Mouse (Mus musculus): ENCODE measurements around the gene Prcp.
"Not testable (repeated sequence)": the region's sequence is repeated elsewhere in the genome, so short reads cannot be mapped to it uniquely, and the experiment has no call there.

Gene Prcp

DNA sequence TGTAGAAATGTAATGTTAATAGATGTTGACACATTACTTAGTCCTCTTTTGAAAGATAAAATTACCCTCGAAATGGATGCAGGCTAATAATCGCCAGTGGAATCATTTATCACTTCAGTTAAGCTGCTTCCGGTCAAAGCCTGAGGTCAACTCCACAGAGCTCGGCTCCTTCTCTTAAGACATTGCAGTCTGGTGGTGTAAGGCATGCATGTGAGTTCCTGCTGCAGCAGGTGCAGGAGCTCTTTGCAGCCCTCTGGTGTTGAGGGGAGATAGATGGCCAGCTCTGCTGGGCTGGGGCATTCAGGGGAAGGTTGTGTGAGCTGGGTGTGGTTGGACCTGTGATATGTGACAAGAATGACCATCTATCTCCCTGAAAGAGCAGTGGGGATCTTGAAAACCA is 104.0 kb downstream of the Prcp start:
- DNase-seq (ENCODE audit: low read depth, low spot score) = no peak

DNA sequence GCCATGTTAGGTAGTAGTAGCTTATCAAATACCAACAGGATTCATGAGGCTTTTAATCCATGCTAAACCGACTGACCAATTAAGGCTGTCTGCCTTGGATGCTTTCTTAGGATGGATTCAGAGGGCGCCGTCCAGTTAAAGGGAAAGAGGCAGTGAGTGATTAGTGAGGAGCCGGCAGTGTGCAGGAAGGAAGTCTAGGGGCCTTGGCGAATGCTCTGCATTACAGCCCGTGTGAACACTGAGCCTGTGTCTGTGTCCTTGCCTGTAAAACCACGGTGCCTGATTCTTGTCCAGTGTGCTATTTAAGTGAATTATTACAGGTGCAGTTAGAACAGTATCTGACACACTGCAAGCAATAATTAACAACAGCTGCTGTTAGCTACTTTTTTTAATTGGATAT is 104.5 kb downstream of the Prcp start:
- DNase-seq (ENCODE audit: low read depth, low spot score) = not testable (repeated sequence)

DNA sequence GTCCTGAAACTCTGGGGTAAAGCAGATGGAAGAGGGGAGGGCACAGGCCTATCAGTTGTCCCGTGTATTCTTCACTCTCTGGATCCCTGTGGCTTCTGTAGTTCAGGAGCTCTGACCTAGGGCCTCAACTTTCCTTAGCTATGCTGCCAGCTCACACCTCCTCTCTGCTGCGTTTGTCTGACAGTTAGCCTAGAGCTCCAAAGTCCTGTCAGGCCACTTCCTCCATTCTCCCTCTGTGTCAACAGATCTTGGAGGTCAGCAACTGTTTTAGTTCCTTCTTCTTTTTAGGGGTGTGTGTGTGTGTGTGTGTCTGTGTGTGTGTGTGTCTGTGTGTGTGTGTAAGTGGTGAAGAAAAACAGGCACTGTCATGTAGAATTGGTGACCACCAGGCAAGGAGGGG is 106.5 kb downstream of the Prcp start:
- no peak for DNase-seq (ENCODE audit: low read depth, low spot score)

DNA sequence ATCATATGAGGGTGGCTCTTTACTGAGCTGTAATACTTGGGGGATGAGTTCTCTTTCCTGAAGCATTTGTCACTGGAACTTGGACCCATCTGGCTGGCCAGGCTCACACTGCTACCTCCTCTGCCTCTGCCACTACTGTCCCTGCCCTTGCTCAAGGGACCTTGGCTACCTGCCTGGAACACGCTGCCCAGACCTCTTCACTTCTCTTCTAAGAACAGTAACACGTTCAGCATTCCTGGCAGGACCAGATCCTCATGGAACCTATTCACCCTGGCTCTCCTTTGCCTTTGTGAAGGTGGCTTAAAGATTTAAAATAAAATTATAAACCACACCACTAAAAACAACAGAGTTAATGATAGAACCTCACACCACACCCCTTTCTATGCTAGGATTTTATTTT is 107.6 kb downstream of the Prcp start:
- no peak for DNase-seq (ENCODE audit: low read depth, low spot score)
